Mouse (Mus musculus): ENCODE measurements at regions not wholly inside any gene's neighbourhood (a gene's known extent, or its start where the extent isn't known, plus 50 kb on each side); places are given as distances from the start of the nearest gene placed in this dataset.
"Not testable (repeated sequence)": the region's sequence is repeated elsewhere in the genome, so short reads cannot be mapped to it uniquely, and the experiment has no call there.

- Histone ChIP-seq H3K9me3 (ENCODE audit: control insufficient read depth, low read length) (no peaks in the 10 kb centered on the region), H3K4me3 (replicated peaks; ENCODE audit: low read length) (no peak overlapping the region), H3K36me3 (replicated peaks; ENCODE audit: control insufficient read depth, insufficient read depth) (no peaks in the 10 kb centered on the region), H3K4me2 (replicated peaks) (no peak overlapping the region), H3K9ac (no peak overlapping the region), H3K27ac (no peak overlapping the region), H3K27me3 (ENCODE audit: control insufficient read depth, insufficient read depth, low read length) (no peaks in the 10 kb centered on the region), H3K4me1 (replicated peaks; ENCODE audit: control insufficient read depth, insufficient read depth, low read length) (no peaks in the 10 kb centered on the region)
- no peak for ATAC-seq (ENCODE audit: low FRiP score)
- no peak for DNase-seq (ENCODE audit: low spot score)
- 75% methylated on average over 3 of the region's 3 CpGs for WGBS
Observed at GRCm38 (mm10) chr16:76472386-76472785, 98.8 kb upstream of the Nrip1 start.

DNA sequence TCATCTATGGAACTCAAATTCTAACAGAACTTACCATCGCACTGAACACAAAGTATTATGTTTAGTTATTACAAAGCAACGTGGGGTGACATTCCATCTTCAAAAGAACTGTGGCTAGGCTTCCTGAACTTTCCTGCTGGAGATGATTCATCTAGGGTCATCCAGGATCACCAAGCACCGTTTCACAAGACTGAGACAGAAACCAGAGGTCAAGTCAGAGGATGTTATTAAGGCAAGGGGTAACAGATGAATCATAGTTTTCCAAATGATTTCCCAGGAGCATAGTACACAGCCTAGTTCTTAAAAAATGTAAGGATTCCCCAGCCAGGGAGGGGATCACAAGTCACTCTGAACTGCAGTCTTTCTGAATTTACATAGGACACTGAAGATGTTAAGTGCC, 97.5 kb upstream of the Nrip1 start:
- Histone ChIP-seq H3K9me3 (ENCODE audit: control insufficient read depth, low read length) (no peaks in the 10 kb centered on the region), H3K9ac (no peak overlapping the region), H3K27ac (no peak overlapping the region), H3K27me3 (ENCODE audit: control insufficient read depth, insufficient read depth, low read length) (no peaks in the 10 kb centered on the region), H3K4me3 (replicated peaks; ENCODE audit: low read length) (no peak overlapping the region), H3K36me3 (replicated peaks; ENCODE audit: control insufficient read depth, insufficient read depth) (no peaks in the 10 kb centered on the region), H3K4me1 (replicated peaks; ENCODE audit: control insufficient read depth, insufficient read depth, low read length) (no peaks in the 10 kb centered on the region), H3K4me2 (replicated peaks) (no peak overlapping the region)
- WGBS: 70% methylated on average over 3 of the region's 3 CpGs
- ATAC-seq (ENCODE audit: low FRiP score) (no peak), DNase-seq (ENCODE audit: low spot score) (no peak)

DNA sequence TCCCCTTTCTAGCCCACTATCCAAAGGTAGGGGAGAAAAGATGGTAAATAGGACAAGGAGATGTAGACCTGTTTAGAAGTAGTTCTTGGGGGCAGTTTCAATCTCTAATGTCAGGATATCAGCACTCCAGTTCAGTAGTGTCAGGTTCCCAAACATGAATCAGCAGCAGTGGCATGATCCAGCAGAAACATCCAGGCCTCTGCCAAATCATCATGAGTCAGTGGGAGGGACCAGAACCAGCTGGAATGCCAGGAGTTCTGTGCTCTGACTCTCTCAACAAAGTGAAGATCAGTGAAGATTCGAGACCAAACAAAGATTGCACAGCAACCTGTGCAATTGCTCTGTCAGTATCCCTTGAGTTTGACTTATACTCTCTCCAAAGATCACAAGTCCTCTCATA, 85.9 kb upstream of the Nrip1 start:
- no peak overlapping the region for H3K9ac ChIP-seq
- no peak overlapping the region for H3K4me2 ChIP-seq (replicated peaks)
- no peaks in the 10 kb centered on the region for H3K4me1 ChIP-seq (replicated peaks; ENCODE audit: control insufficient read depth, insufficient read depth, low read length)
- ATAC-seq (ENCODE audit: low FRiP score): no peak
- no peak overlapping the region for H3K27ac ChIP-seq
- H3K36me3 ChIP-seq (replicated peaks; ENCODE audit: control insufficient read depth, insufficient read depth): no peaks in the 10 kb centered on the region
- WGBS: 92% methylated on average over 1 of the region's 1 CpGs
- DNase-seq (ENCODE audit: low spot score): no peak
- no peak overlapping the region for H3K4me3 ChIP-seq (replicated peaks; ENCODE audit: low read length)
- no peaks in the 10 kb centered on the region for H3K27me3 ChIP-seq (ENCODE audit: control insufficient read depth, insufficient read depth, low read length)
- no peaks in the 10 kb centered on the region for H3K9me3 ChIP-seq (ENCODE audit: control insufficient read depth, low read length)

DNA sequence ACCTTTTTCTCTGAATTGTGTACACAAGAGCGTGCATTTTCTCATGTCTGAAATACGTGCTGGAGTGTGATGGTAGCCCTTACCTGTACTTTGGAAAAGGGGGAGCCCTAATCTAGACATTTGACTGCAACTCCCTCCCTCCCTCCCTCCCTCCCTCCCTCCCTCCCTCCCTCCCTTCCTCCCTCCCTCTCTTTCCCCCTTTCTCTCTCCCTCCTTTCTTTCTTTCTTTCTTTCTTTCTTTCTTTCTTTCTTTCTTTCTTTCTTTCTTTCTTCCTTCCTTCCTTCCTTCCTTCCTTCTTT, 82.6 kb upstream of the Nrip1 start:
- H3K4me1 ChIP-seq (replicated peaks; ENCODE audit: control insufficient read depth, insufficient read depth, low read length); ATAC-seq (ENCODE audit: low FRiP score); H3K27ac ChIP-seq; H3K36me3 ChIP-seq (replicated peaks; ENCODE audit: control insufficient read depth, insufficient read depth); H3K4me2 ChIP-seq (replicated peaks); DNase-seq (ENCODE audit: low spot score); H3K4me3 ChIP-seq (replicated peaks; ENCODE audit: low read length); H3K9ac ChIP-seq; H3K27me3 ChIP-seq (ENCODE audit: control insufficient read depth, insufficient read depth, low read length); H3K9me3 ChIP-seq (ENCODE audit: control insufficient read depth, low read length): not testable (repeated sequence)
- WGBS: 81% methylated on average over 2 of the region's 2 CpGs

DNA sequence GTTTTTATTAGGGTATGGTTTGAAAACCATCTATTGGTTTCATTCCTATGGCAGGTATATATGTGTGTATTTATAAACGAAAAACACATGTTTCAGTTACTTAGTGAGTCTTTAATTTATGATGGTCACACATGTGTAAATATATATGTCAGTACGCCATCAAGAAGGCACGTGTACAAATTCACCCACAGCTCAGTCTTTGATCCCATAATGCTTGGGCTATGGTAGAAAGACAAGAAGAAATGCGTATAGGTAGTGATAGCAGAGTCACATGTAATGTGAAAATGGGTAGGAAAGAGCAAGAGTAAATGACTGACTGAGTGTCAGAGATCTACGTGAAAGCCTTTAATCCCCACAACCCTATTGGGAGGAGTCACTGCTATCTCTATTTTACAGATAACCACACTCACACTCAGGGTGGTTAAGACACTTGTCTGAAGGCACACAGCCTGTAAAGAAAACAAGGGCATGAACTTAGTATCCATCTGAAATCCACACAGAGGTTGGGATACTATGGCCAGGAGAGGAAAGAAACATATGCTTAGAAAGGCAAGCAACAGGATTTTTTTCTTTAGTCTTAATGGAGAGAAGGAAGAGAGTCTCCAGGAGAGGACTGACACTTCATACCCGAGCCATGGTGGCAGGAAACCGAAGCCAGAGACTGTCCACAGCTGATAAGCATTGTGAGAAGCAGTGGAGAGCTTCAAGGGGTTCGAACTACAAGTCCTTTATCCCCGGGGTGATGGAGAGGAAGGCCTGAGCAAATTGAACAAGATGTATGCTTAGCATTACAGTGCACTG, 82.1 kb upstream of the Nrip1 start:
- peaks cover 10% of the 10 kb centered on the region for H3K4me1 ChIP-seq (replicated peaks; ENCODE audit: control insufficient read depth, insufficient read depth, low read length)
- no peak overlapping the region for H3K27ac ChIP-seq
- H3K4me2 ChIP-seq (replicated peaks): no peak overlapping the region
- H3K9ac ChIP-seq: no peak overlapping the region
- no peaks in the 10 kb centered on the region for H3K36me3 ChIP-seq (replicated peaks; ENCODE audit: control insufficient read depth, insufficient read depth)
- 86% methylated on average over 9 of the region's 9 CpGs for WGBS
- peaks cover 6% of the 10 kb centered on the region; the same call in 1 of the 2 replicates for H3K9me3 ChIP-seq (ENCODE audit: control insufficient read depth, low read length)
- H3K27me3 ChIP-seq (ENCODE audit: control insufficient read depth, insufficient read depth, low read length): no peaks in the 10 kb centered on the region
- DNase-seq (ENCODE audit: low spot score): no peak
- H3K4me3 ChIP-seq (replicated peaks; ENCODE audit: low read length): no peak overlapping the region
- no peak for ATAC-seq (ENCODE audit: low FRiP score)

GRCm38 (mm10) chr16:76454741-76455465, 81.3 kb upstream of the Nrip1 start:
- H3K4me3 ChIP-seq (replicated peaks; ENCODE audit: low read length): no peak overlapping the region
- H3K36me3 ChIP-seq (replicated peaks; ENCODE audit: control insufficient read depth, insufficient read depth): no peaks in the 10 kb centered on the region
- H3K27ac ChIP-seq: no peak overlapping the region
- DNase-seq (ENCODE audit: low spot score): no peak
- no peaks in the 10 kb centered on the region for H3K27me3 ChIP-seq (ENCODE audit: control insufficient read depth, insufficient read depth, low read length)
- 77% methylated on average over 17 of the region's 17 CpGs for WGBS
- H3K4me2 ChIP-seq (replicated peaks): no peak overlapping the region
- H3K4me1 ChIP-seq (replicated peaks; ENCODE audit: control insufficient read depth, insufficient read depth, low read length): peaks cover 10% of the 10 kb centered on the region
- H3K9ac ChIP-seq: no peak overlapping the region
- no peak for ATAC-seq (ENCODE audit: low FRiP score)
- H3K9me3 ChIP-seq (ENCODE audit: control insufficient read depth, low read length): peaks cover 6% of the 10 kb centered on the region; the same call in 1 of the 2 replicates

DNA sequence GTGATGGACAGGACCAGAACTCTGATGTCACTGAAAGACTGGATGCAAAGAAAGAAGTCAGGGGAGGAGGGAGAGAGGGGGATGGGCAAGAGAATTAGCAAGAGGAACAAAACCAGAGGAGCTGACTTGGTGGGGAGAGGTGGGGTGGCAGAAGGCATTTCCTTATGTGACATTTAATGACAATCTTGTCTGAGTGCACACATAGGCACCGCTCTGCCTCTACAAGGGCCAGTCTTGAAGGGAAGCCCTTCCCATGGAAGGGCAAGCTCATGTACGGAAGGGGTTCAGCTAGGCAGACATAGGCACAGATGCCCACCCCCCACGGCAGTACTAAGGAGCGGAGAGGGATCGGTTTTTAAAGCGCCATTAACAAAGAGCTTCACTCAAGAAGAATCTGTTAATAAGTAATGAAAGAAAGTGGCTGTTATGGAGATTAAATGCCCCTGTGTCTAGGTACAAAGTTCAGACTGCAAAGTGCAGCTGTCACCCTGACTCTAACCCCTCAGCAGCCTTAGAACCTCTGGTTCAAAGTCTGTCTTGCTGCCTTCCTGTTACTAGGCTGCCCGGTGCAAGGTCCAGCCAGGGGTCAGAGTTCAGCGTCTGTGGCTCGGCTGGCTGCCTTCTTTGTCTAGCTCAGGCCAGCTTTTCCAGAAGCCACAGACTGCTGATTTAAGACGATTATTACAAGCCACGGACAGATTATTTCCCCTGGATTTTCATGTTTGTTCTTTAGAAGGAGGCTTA, 80.0 kb upstream of the Nrip1 start:
- Histone ChIP-seq H3K4me2 (replicated peaks) (peak overlapping the region; percentile 9; the same call in 1 of the 2 replicates), H3K36me3 (replicated peaks; ENCODE audit: control insufficient read depth, insufficient read depth) (no peaks in the 10 kb centered on the region), H3K9me3 (ENCODE audit: control insufficient read depth, low read length) (peaks cover 6% of the 10 kb centered on the region; the same call in 1 of the 2 replicates), H3K27me3 (ENCODE audit: control insufficient read depth, insufficient read depth, low read length) (no peaks in the 10 kb centered on the region), H3K27ac (no peak overlapping the region), H3K9ac (no peak overlapping the region), H3K4me1 (replicated peaks; ENCODE audit: control insufficient read depth, insufficient read depth, low read length) (peaks cover 10% of the 10 kb centered on the region), H3K4me3 (replicated peaks; ENCODE audit: low read length) (no peak overlapping the region)
- ATAC-seq (ENCODE audit: low FRiP score) (peak; percentile 43; the same call in 1 of the 2 replicates), DNase-seq (ENCODE audit: low spot score) (no peak)
- 6% methylated on average over 11 of the region's 11 CpGs for WGBS

DNA sequence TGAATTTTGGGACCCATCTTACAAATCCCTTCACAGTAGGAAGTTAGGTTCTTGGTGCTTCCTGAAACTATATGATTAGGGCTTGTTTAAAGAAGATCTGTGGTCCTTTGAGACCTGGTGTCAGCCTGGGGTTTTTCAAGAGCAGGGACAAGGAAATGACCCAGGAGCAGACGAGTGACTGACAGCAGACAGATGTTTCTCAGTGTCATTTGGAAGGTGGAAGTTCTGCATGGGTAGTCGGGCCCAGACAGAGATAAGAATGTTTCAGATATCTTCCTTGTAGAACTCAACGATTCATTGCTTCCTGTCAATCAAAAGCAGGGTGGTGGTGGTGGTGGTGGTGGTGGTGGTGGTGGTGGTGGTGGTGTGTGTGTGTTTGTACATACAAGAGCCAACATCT, 75.1 kb upstream of the Nrip1 start:
- DNase-seq (ENCODE audit: low spot score): no peak
- 79% methylated on average over 3 of the region's 3 CpGs for WGBS

GRCm38 (mm10) chr16:76447033-76447432, 73.4 kb upstream of the Nrip1 start:
- DNase-seq (ENCODE audit: low spot score) (no peak), ATAC-seq (ENCODE audit: low FRiP score) (no peak)
- no peaks in the 10 kb centered on the region for H3K36me3 ChIP-seq (replicated peaks; ENCODE audit: control insufficient read depth, insufficient read depth)
- no peak overlapping the region for H3K9ac ChIP-seq
- WGBS: 58% methylated on average over 3 of the region's 3 CpGs
- H3K4me1 ChIP-seq (replicated peaks; ENCODE audit: control insufficient read depth, insufficient read depth, low read length): no peaks in the 10 kb centered on the region
- no peaks in the 10 kb centered on the region for H3K27me3 ChIP-seq (ENCODE audit: control insufficient read depth, insufficient read depth, low read length)
- no peak overlapping the region for H3K4me2 ChIP-seq (replicated peaks)
- H3K9me3 ChIP-seq (ENCODE audit: control insufficient read depth, low read length): peaks cover 3% of the 10 kb centered on the region; the same call in 1 of the 2 replicates
- no peak overlapping the region for H3K27ac ChIP-seq
- H3K4me3 ChIP-seq (replicated peaks; ENCODE audit: low read length): no peak overlapping the region

More for the DNA sequence above, 75.1 kb upstream of the Nrip1 start:
- Histone ChIP-seq H3K27ac (no peak overlapping the region), H3K36me3 (replicated peaks; ENCODE audit: control insufficient read depth, insufficient read depth) (no peaks in the 10 kb centered on the region), H3K4me1 (replicated peaks; ENCODE audit: control insufficient read depth, insufficient read depth, low read length) (peaks cover 4% of the 10 kb centered on the region), H3K4me2 (replicated peaks) (no peak overlapping the region), H3K27me3 (ENCODE audit: control insufficient read depth, insufficient read depth, low read length) (no peaks in the 10 kb centered on the region), H3K9me3 (ENCODE audit: control insufficient read depth, low read length) (peaks cover 6% of the 10 kb centered on the region; the same call in 1 of the 2 replicates), H3K4me3 (replicated peaks; ENCODE audit: low read length) (no peak overlapping the region), H3K9ac (no peak overlapping the region)
- no peak for ATAC-seq (ENCODE audit: low FRiP score)

All from hindbrain, embryonic 14.5 days (tissue).